Mouse (Mus musculus): ENCODE data around the gene Usp54. TPM values are rescaled to one million over a fixed set of nuclear protein-coding genes. Genes with fewer than 3 reads are reported as not detected.
"Not testable (repeated sequence)": the region's sequence is repeated elsewhere in the genome, so short reads cannot be mapped to it uniquely, and the experiment has no call there.

The Usp54 gene
- polyA plus RNA-seq, 1 experiment, result 2.4 TPM

DNA sequence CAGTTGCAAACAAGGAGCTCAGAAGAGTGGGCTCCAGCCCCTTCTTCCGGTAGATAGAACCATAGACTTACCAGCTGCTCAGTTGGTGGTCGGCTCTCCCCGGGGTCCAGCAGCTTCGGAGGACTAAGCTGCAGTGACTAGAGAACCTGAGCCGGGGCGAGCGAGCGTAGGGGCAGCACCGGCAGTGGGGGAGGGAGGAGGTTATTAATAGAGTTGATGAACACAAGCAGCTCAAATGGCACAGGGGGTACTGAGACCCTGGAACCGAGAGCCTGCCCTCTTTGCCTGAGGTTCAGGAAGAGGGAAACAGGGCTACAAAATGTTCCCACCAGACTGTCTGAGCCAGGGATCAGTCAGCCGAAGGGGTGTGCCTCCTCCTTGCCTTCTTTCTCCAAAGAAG is 15.5 kb upstream of the Usp54 start, which contains the start of gene Myoz1:
Gene Myoz1 (minus strand): TSS at position 180 of the 400 bp plus-strand sequence.
- no peak for DNase-seq (ENCODE audit: low read depth, low spot score)
- 70% methylated on average over 11 of the region's 11 CpGs for WGBS

DNA sequence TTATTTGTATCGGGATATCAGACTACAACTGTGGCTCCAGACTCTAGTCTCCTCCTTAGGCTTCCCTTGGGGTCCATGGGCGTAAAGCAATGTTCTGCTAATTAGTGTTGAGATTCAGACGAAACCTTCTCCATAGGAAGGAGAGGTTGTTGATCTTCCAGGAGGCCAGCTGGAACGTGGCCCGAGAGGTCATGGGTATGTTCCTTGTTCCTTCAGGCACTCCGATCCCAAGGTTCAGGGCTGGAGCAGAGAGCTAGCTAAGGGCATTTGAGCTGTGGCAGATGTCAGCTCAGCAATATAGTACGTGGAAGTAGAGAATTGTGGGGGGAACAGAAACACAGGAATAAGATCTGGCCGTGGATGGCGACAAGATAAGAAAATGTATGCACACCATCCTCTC is 14.9 kb upstream of the Usp54 start:
- 66% methylated on average over 9 of the region's 9 CpGs for WGBS

DNA sequence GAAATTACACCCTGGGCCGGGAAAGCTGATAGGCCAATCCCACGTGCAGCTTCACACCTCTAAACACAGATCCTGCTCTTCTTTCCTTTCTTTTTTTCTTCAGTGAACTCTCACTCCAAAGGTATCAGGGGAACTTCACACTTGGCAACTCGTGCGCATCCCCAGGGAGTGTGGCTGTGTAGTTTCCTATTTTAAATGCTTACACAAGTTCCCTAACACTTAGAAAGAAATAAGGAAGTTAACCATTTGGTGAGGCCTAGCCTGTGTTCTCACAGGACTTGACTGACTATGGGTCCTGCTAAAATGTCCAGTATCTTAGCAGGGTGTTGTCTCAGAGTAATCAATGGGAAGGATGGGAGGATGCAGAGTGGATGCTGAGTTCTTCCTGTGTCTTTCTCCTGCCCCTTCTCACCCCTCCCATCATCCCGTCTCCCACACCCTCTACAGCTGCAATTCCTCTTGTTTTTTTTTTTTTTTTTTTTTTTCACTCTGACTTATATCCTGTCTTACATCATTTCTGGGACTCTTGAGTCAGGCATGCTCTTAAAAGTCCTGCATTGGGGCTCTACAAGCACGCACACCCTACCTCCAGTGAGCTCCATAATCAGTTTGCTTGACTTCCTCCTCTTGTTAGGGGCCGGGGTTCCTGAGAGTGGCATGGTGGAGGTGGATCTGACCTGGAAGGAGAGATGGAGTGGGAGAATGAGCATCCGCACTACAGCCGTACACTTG is 14.0 kb upstream of the Usp54 start:
- WGBS, result 61% methylated on average over 9 of the region's 9 CpGs
- DNase-seq (ENCODE audit: low read depth, low spot score), result no peak

More for the DNA sequence above, 14.9 kb upstream of the Usp54 start:
- DNase-seq (ENCODE audit: low read depth, low spot score), result no peak

DNA sequence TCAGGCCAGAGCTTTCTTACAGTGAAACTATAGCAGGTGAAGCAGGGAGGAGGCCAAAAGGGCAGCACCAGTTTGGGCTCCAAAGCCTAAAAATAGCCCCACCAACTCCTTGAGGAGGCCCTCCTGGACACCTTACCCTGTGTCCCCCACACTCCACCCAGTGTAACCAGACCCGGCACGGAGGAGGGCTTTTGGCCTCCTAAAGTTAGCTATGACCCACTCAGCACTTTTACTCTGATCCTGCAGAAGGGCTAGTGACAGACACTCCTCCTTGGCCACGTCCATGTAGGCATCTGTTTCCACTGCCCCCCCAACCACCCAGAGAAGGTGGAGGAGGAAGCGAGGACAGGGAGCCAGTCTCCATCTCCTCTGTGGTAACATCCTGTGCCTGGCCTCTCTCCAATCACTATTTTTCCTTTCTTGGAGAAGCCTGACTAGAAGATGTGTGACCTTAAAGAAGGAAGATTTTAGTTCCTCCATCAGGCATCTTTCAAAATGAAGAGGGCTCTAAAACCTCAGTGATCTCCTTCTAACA is 10.9 kb upstream of the Usp54 start:
- WGBS, result 66% methylated on average over 4 of the region's 4 CpGs
- DNase-seq (ENCODE audit: low read depth, low spot score), result no peak

DNA sequence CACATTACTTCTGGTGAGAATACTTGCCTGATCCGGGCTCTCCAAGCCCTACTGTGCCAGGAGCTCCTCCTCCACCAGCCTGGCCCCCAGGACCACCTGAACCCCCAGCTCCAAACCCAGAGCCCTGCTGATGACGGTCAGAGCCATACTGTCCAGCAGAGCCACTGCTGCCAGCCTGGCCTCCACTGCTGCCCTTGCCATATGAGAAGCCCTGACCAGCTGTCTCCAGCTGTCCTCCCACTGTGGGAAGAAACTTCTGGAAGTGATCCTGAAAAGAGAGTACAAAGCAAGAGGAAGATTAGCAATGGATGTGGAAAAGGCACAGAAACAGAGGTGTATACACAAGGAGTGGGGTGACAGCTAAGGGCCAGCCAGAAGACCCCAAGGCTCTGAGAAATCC is 10.1 kb upstream of the Usp54 start:
- 78% methylated on average over 2 of the region's 2 CpGs for WGBS

DNA sequence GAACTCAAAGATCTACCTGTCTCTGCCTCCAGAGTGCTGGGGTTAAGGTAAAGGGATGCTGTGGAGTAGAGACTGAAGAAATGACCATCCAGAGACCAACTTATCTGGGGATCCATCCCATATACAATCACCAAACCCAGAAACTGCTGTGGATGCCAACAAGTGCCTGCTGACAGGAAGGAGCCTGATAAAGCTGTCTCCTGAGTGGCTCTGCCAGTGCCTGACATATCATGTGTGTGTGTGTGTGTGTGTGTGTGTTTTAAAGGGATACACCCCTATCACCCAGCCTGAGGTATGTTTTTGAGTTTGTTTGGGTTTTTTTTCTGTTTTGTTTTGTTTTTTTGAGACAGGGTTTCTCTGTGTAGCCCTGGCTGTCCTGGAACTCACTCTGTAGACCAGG is 5.5 kb upstream of the Usp54 start:
- DNase-seq (ENCODE audit: low read depth, low spot score), result no peak

More for the DNA sequence above, 10.1 kb upstream of the Usp54 start:
- DNase-seq (ENCODE audit: low read depth, low spot score), result no peak

DNA sequence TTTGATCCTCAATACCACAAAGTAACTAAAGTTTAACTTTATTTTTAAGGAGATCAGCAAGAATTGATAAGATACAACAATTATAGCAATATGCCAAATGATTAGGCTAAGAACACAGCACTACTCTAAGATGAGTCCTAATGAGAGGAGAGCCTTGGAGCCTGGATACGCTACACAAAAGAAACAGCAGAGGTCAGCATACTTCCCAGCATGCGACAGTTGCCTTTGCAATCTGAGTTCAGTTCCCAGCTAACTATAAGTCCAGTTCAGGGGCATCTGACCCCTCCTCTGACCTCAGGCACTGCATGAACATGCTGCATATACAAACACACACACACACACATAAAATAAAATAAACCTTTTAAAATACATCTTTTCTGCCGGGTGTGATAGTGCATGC is 4.7 kb upstream of the Usp54 start:
- WGBS, result 35% methylated on average over 3 of the region's 3 CpGs
- DNase-seq (ENCODE audit: low read depth, low spot score), result no peak

DNA sequence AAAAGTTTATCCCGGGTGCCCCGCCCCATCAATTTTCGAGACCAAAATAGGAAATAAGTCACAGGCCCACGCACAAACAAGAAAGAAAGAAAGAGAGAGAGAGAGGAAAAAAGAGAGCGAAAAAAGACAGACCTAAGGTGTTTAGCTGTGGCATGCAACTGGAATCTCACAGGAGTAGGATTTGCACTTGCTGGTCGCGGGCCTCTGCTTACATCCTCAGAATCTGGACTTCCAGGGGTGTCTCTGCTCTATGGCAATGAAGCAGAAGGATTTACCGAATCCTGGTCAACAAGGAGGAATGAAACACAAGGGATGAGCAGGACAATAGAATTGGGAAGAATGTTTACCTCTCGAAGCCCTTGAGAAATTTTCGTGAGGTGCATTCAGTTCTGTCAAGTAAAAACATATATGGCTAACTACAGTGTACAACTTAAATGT is 594 bp upstream of the Usp54 start:
- no peak for DNase-seq (ENCODE audit: low read depth, low spot score)
- WGBS, result 12% methylated on average over 10 of the region's 10 CpGs

DNA sequence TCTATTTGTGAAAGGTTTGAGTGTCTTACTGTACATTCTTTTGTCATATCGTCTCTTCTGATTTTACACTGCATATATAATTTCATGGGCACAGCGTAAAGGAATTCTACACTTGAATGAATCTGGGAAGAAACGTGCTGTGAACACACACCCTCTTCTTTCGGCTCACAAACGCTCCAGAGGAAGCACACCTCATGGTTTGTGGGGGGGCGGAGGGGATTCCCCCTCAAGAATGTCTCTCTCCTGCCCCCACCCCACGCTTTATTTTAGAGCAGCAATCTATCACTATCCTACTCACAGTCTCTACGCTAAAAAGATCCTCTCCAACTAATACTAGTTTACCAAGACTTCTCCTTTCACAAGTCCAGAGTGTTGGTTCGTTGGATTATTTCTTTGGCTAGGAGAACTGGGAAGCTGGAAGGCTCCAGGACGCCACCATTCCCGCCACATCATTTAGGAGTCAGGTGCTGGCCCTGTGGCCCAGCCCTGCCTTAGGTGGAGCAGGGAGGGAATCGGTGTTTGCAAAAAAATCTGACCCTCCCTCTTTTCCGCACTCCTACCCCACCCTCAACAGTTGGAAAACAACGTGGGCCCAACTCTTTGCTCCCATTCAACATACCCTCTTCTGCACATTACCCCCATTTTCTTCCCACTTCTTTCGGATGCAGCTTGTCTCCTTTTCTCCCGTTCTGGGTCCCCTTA is 794 bp downstream of the Usp54 start:
- DNase-seq (ENCODE audit: low read depth, low spot score), result no peak

DNA sequence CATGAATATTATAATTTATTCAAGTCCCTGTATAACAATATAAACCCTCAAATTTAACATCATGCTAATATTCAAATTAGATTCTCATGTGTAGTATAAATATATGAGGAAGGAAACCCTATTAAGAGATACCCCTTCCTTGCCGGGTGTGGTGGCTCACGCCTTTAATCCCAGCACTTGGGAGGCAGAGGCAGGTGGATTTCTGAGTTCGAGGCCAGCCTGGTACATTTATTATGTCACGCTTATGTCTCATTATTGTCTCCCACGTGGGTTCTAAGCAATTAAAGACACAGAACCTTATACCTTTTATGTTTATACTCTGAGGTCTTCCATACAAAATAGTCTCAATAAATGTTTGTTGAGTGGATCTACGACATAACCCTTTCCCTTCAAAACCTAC is 2.2 kb downstream of the Usp54 start:
- DNase-seq (ENCODE audit: low read depth, low spot score), result no peak
- 86% methylated on average over 6 of the region's 6 CpGs for WGBS

More for the DNA sequence above, 794 bp downstream of the Usp54 start:
- 3% methylated on average over 16 of the region's 16 CpGs for WGBS

DNA sequence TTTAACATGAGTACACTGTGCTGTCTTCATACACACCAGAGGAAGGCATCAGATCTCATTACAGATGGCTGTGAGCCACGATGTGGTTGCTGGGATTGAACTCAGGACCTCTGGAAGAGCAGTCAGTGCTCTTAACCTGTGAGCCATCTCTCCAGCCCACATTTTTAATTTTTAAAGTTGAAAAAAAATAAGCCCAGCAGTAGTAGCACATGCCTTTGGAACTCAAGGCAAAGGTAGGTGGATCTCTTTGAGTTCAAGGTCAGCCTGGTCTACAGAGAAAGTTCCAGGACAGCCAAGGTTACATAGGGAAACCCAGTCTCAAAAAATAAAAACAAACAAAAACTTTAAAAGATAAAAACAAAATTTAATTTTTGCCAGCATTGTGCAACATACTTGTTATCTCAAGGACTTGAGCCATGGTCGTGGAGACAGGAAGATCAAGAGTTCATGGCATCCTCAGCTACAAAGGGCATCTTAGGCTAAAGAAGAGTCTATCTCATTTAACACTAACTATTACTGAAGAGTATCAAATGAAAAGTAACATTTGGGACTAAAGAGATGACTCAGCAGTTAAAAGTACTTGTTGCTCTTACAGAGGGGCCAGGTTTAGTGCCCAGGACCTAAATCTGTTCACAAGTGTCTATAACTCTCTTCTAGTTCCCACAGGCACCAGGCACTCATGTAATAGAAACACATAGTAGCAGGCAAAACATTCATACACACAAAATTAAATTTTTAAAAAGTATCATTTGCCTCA is 2.9 kb downstream of the Usp54 start:
- DNase-seq (ENCODE audit: low read depth, low spot score), result no peak
- 76% methylated on average over 2 of the region's 2 CpGs for WGBS

DNA sequence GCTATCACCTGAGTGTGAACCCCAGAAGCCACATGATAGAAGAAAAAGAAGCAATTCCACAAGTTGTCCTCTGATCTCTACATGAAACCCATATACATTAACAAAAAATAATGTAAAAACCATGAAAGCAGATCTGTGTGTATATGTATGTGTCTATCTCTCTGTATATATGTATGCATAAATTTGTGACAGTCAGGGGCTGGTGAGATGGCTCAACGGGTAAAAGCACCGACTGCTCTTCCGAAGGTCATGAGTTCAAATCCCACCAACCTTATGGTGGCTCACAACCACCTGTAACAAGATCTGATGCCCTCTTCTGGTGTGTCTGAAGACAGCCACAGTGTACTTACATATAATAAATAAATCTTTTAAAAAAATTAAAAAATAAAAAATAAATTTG is 3.9 kb downstream of the Usp54 start:
- WGBS, result 92% methylated on average over 3 of the region's 3 CpGs
- not testable (repeated sequence) for DNase-seq (ENCODE audit: low read depth, low spot score)

DNA sequence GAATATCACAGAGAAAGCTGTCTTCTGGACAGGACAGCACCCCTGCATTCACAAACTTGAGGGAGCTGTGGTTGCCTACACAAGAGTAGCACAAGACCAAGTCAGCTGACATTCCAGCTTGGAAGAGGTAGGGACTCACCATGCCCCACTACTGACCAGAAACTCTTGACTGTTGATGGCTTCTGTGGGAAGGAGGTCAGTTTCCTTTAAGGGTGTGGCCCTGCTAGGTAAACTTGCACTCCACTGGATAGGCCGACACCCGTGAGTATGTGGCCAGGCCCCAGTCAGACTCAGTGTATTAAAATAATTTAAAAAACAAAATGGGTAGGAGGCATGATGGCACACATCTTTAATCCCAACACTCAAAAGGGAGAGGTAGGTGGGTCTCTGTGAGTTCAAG is 5.3 kb downstream of the Usp54 start:
- no peak for DNase-seq (ENCODE audit: low read depth, low spot score)
- 41% methylated on average over 2 of the region's 2 CpGs for WGBS

DNA sequence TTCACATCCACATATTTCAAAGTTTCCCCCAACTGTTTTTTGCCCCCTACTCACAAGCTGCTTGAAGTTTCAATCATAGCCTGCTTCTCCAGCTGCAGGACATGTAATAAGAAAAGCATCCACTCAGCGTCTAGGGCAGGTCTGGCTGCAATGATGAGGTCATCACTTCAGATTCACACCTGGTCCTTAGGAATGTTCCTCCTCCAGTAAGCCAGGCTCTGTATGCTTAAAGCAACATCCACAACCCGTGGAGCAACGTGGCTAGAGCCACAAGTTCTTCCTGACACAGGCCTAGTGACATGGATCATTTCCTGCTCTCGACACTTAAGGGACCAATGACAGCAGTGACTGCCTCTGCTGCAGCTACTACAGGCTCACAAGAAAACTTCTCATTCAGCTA is 9.6 kb downstream of the Usp54 start:
- 29% methylated on average over 4 of the region's 4 CpGs for WGBS
- no peak for DNase-seq (ENCODE audit: low read depth, low spot score)

DNA sequence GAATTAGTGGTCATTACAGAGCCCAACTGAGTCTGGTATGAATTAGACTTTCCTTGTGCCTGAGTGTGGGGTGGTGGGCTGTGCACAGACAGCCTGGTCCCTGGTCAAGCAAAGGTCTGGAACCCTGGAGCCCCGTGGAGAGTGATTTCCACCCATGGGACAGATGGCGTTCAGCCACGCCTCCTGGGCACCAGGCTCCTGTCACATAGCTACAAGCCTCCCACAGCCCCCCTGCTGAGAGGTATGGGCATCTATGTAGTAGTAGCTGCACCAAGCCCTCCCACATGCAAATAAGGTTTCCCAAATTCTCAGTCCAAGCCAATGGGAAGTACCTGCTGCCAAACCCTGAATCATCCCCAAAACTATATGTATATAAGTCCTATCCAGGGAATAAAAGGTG is 13.9 kb downstream of the Usp54 start:
- WGBS, result 80% methylated on average over 3 of the region's 3 CpGs
- DNase-seq (ENCODE audit: low read depth, low spot score), result no peak

DNA sequence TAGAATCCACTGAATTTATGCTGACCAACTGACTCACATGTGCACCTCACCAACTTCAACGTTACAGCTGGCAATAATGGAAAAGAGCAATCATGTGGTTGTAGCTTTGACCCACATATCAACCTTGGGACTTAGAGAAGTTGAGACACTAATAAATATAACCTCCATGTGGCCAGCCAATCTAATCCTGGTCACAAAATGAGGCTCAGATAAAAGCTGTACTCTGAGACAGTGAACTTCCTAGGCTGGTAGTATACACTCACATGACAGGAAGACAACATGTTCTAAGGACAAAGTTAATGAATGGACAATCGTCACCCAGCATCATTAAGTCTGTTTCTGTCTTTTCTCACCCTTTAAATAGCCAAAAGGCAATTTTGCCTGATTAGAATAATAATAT is 14.4 kb downstream of the Usp54 start:
- 69% methylated on average over 2 of the region's 2 CpGs for WGBS
- no peak for DNase-seq (ENCODE audit: low read depth, low spot score)

DNA sequence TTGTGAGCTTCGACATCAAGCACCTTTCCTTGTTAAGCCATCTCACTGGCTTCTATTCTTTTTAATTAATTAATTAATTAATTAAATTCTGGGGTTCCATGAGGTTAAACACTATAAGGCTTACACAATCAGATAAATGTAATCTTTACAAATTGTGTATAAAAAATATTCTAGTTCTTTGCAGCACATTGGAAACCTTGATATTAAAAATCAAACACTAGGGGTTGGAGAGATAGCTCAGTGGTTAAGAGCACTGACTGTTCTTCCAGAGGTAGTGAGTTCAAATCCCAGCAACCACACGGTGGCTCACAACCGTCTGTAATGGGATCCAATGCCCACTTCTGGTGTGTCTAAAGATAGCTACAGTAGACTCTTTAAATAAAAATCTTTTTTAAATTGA is 18.0 kb downstream of the Usp54 start:
- no peak for DNase-seq (ENCODE audit: low read depth, low spot score)
- WGBS, result 75% methylated on average over 3 of the region's 3 CpGs

DNA sequence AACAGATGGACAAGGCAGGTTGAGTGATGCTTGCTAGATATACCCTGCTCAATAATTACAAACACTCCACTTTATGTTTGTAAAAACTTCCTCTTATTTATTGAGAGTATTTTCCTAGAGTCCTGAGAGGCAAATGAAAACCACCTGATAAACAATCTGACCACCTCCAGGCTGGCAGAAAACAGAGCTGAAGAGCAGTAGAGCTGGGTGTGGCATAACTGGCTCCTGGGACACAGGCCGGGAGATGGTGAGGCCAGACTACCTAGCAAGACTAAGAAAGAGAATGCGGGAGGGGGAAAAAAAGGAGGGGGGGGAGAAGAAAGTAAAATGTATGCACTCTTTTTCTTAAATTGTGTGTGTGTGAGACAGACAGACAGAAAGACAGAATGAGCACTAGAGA is 18.5 kb downstream of the Usp54 start:
- WGBS, result 24% methylated on average over 2 of the region's 2 CpGs

DNA sequence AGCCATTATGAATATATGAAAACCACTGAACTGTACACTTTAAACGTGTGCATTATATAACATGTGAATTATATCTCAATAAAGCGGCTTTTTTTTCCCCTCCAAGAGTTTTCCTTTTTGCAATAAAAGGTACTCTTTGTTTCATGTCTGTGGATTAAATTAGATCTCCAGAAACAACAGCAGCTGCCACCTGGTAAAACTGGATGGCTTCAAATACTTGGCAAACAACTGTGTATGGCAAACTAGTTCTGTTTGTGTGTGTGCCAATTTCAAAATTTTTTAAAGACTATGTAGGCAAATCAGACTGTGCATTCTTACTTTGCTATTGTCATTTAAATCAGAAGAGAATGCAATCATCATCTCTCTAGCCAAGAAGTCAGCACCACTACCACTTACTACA is 19.0 kb downstream of the Usp54 start:
- WGBS, result 39% methylated on average over 2 of the region's 2 CpGs
- no peak for DNase-seq (ENCODE audit: low read depth, low spot score)

More for the DNA sequence above, 18.5 kb downstream of the Usp54 start:
- DNase-seq (ENCODE audit: low read depth, low spot score), result no peak

DNA sequence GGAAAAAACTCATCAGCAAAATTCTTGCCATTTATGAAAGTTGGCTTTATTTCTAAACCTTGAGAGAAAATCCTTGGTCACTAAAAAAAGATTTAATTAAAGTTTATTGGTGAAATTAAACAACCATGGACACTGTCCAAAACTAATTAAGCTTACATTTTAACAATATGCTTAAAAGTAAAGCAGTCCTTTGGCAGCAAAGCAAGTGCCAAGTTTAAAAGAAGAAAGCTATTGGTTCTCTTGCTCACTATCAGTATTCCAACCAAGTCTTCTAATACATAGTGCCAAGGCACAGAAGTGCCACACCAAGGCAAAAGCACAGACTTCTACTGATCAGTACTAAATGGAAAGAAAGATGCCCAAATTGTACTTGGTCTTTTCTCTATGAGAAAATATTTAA is 21.7 kb downstream of the Usp54 start:
- DNase-seq (ENCODE audit: low read depth, low spot score), result no peak

Data from large intestine, adult 2 months (tissue).